Mouse (Mus musculus) bone marrow, adult 2 months (tissue): Measurements from ENCODE around the gene 1500011B03Rik.

Source experiments
- CTCF ChIP-seq: fragments of 200-500 bp; IDR thresholded peaks from 2 replicates; pipeline ENCODE4 v1.5.1; 2011; ENCODE audit warnings: low read length, control low read depth; ENCODE audit not compliant: control insufficient read depth, insufficient read depth
- POLR2A ChIP-seq: fragments of 200-500 bp; IDR thresholded peaks from 2 replicates; pipeline ENCODE4 v1.6.1; 2011; ENCODE audit warnings: low read depth, mild to moderate bottlenecking, control low read depth, low read length, borderline replicate concordance; ENCODE audit not compliant: control insufficient read depth

DNA sequence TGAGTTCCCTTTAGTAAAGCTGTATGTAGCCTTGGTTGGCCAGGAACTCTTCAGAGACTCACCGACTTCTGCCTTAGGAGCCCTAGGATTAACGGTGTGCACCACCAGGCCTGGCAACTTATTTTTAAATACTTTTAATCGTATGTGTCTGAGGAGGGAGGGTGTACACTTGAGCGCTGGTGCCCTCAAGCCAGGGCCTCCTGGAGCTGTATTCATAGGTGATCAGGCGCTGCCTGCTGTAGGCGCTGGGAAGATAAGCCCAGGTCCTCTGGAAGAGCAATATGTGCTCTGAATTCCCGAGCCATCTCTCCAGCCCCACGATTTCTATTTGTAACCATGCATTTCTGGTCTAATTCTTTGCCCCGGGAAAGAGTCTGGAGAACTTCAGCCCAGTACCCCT is 16.2 kb downstream of the 1500011B03Rik start:
- TF ChIP-seq POLR2A = no peak
- no peak for TF ChIP-seq CTCF
